Mouse (Mus musculus) midbrain, embryonic 16.5 days (tissue): ENCODE data around the gene Clic3. TPM values are rescaled to one million over a fixed set of nuclear protein-coding genes. Genes with fewer than 3 reads are reported as not detected.

ENCODE experiments used
- ATAC-seq: fragments of 200-750 bp; cut with Nextera tagmentation; 2 replicates; pipeline ENCODE4 v1.8.0; 2017; ENCODE audit warnings: moderate TSS enrichment
- H3K27ac ChIP-seq: fragments of 300-500 bp; sonication (generic); 2 replicates; pipeline ENCODE4 v1.5.1; 2014; ENCODE audit warnings: mild to moderate bottlenecking, low read length, mixed read lengths
- H3K27me3 ChIP-seq: fragments of 300-500 bp; sonication (generic); 2 replicates; pipeline ENCODE4 v1.6.1; 2014; ENCODE audit warnings: low read depth, low read length, mixed read lengths; ENCODE audit not compliant: control insufficient read depth, insufficient read depth
- H3K36me3 ChIP-seq: fragments of 300-500 bp; sonication (generic); 2 replicates; pipeline ENCODE4 v1.6.1; 2014; ENCODE audit warnings: mild to moderate bottlenecking, low read length, moderate library complexity, mixed read lengths; ENCODE audit not compliant: control insufficient read depth, insufficient read depth
- H3K4me1 ChIP-seq: fragments of 300-500 bp; sonication (generic); 2 replicates; pipeline ENCODE4 v1.6.1; 2014; ENCODE audit warnings: mild to moderate bottlenecking, low read length, mixed read lengths; ENCODE audit not compliant: control insufficient read depth, insufficient read depth
- H3K4me2 ChIP-seq: fragments of 300-500 bp; sonication (generic); 2 replicates; pipeline ENCODE4 v1.6.1; 2014; ENCODE audit warnings: mild to moderate bottlenecking, low read length, mixed read lengths
- H3K4me3 ChIP-seq: fragments of 300-500 bp; sonication (generic); 2 replicates; pipeline ENCODE4 v1.5.1; 2014; ENCODE audit warnings: low read depth, mild to moderate bottlenecking, low read length, moderate library complexity, mixed read lengths
- H3K9ac ChIP-seq: fragments of 300-500 bp; sonication (generic); 2 replicates; pipeline ENCODE4 v1.6.1; 2014; ENCODE audit warnings: low read depth, low read length, mixed read lengths
- H3K9me3 ChIP-seq: fragments of 300-500 bp; sonication (generic); replicated peaks from 2 replicates; pipeline ENCODE4 v1.6.1; 2014; ENCODE audit warnings: mild to moderate bottlenecking, low read length, mixed read lengths; ENCODE audit not compliant: control insufficient read depth, poor library complexity, severe bottlenecking
- WGBS: fragments of 180-500 bp; shearing (Covaris S2); extraction: QIAGEN DNeasy Blood & Tissue Kit; methylation state at CpG from one replicate; pipeline ENCODE4 v1.1.7; 2014; 5-methylcytosine and 5-hydroxymethylcytosine counted together
- polyA plus RNA-seq: library from polyadenylated mRNA; unstranded; fragments of >200 nt; fragmentation: Nextera tagmentation; extraction: Ambion mirVana; gene quantifications from 2 replicates; pipeline ENCODE4 v1.2.1, GENCODE M21; 2015

Gene Clic3
- polyA plus RNA-seq, 1 experiment from 2014 or later: 2.8 TPM

DNA sequence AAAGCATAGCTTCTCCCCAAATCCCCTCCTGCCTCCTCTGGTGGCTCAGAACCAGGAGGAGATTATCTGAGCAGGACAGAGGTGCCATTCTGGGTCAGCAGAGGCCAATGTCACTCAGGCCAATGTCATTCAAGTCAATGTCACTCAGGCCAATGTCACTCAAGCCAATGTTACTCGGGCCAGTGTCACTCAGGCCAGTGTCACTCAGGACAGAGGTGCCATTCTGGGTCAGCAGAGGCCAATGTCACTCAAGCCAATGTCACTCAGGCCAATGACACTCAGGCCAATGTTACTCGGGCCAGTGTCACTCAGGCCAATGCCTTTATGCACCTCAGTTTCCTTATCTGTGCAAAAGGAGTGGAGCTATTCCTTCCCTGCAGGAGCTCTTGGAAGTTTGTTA, 15.9 kb downstream of the Clic3 start:
- H3K36me3 ChIP-seq: no peaks in the 10 kb centered on the region
- no peaks in the 10 kb centered on the region for H3K27me3 ChIP-seq
- 76% methylated on average over 2 of the region's 2 CpGs for WGBS
- no peak for ATAC-seq
- H3K9ac ChIP-seq: no peak overlapping the region
- H3K9me3 ChIP-seq: no peaks in the 10 kb centered on the region
- H3K4me2 ChIP-seq: no peak overlapping the region
- H3K4me1 ChIP-seq: no peaks in the 10 kb centered on the region
- no peak overlapping the region for H3K27ac ChIP-seq
- H3K4me3 ChIP-seq: no peak overlapping the region

DNA sequence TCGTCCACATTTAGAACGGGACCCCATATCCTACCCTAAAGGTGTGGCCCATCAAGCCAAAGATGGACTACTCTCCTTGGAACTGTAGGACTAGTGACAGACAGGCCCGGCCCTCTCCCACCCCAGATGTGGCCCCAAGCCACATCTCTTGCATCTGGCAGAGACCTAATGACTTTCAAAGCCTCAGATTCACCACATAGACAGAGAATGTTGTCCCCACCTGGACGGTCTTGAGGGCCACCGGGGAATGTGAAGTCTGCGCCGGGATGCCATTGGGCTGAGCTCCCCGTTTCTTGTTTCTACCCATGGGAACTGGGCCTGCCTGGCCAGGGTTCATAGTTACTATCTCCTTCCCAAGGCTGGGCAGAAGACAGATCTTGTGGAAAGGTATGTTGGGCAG, 20.9 kb downstream of the Clic3 start:
- Histone ChIP-seq H3K4me1 (no peaks in the 10 kb centered on the region), H3K9me3 (no peaks in the 10 kb centered on the region), H3K36me3 (no peaks in the 10 kb centered on the region), H3K4me2 (no peak overlapping the region), H3K27ac (no peak overlapping the region), H3K9ac (no peak overlapping the region), H3K27me3 (no peaks in the 10 kb centered on the region), H3K4me3 (no peak overlapping the region)
- no peak for ATAC-seq
- 88% methylated on average over 8 of the region's 8 CpGs for WGBS

DNA sequence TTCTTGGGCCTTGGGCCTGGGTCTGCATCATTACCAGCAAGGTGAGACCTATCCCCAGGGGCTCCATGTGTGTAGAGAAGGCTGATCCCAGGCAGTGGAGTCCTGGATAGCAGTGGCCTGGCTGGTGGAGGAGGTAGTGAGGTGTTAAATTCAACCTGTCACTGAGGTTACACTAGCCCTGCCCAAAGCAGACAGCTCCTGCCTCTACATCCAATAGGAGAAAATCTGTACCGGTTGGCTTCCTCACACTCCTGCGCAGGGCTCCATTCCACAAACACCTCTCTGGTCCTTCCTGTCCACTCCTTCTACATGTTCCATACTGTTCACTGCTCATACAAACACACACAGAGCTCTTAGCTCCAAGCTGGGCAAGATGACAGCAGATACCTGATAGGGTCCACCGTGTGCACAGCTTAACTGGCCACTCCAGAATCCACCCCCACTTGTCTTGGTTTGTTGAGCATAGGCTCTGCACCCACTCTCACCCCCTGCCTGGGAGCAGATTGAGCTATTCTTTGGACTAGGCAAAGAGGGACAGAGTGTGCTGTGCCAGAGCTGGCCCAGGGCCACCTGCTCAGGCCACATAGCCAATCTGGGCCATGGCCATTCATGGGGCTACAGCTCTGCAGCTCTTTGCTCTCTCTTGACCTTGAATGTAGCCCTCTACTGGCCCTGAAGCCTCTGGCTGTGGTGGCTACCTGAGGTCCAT, 21.5 kb downstream of the Clic3 start:
- Histone ChIP-seq H3K27ac (no peak overlapping the region), H3K4me2 (no peak overlapping the region), H3K4me1 (no peaks in the 10 kb centered on the region), H3K9me3 (no peaks in the 10 kb centered on the region), H3K4me3 (no peak overlapping the region), H3K9ac (no peak overlapping the region), H3K27me3 (no peaks in the 10 kb centered on the region), H3K36me3 (no peaks in the 10 kb centered on the region)
- WGBS: 90% methylated on average over 3 of the region's 3 CpGs
- ATAC-seq: no peak

DNA sequence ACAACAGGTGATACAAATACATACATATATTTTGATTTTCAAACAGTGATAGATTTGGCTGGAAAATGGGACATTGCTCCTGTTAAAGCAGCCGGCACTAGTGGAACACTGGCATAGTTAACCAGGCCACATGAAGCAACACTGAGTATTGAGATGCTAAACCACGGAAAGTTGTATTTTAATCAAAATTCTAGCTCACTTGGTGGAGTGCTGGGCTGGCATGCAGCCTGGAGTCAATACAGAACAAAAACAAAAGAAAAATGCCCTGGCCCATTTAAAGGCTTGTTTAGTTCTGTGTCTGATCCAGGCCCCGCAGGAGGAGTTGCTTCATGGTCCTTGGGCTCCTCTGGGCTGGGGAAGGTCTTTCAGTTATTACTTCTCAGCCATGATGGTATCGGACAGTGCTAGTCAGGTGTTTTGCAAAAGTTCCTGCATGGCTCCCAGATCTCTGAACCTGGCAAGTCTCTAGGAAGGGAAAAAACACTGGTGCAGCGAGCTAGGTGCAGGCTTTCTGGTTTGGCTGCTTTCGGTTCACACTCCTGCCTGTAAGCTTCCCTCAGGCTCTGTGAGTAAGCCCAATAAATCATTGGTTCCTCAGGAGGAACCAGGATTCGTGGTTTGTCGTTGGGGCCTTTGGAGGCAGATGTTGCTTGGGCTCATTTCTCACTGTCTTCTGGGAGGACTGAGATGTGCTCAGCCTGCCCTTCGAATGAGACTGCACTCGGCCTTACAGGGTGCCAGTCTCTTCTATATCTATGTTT, 23.1 kb downstream of the Clic3 start:
- Histone ChIP-seq H3K4me1 (no peaks in the 10 kb centered on the region), H3K4me2 (no peak overlapping the region), H3K27ac (no peak overlapping the region), H3K9me3 (no peaks in the 10 kb centered on the region), H3K9ac (no peak overlapping the region), H3K4me3 (no peak overlapping the region), H3K27me3 (no peaks in the 10 kb centered on the region), H3K36me3 (no peaks in the 10 kb centered on the region)
- ATAC-seq: no peak
- 78% methylated on average over 10 of the region's 10 CpGs for WGBS

DNA sequence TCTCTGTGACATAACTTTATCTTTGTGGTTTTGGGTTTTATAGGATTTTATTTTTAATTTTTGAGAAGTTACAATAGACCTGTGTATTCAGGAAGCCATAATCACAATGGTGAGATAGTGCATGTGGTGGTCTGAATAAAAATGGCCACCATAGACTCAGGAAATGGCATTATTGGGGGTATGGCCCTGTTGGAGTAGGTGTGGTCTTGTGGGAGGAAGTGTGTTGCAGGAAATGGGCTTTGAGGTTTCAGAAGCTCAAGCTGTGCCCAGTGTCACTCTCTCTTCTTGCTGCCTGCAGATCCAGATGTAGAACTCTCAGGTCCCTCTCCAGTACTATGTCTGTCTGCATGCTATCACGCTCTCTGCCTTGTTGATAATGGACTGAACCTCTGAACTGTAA, 23.9 kb downstream of the Clic3 start:
- Histone ChIP-seq H3K9ac (no peak overlapping the region), H3K4me1 (no peaks in the 10 kb centered on the region), H3K4me2 (no peak overlapping the region), H3K4me3 (no peak overlapping the region), H3K27ac (no peak overlapping the region), H3K9me3 (no peaks in the 10 kb centered on the region), H3K36me3 (no peaks in the 10 kb centered on the region), H3K27me3 (no peaks in the 10 kb centered on the region)
- ATAC-seq: no peak
- WGBS: 83% methylated on average over 1 of the region's 1 CpGs

DNA sequence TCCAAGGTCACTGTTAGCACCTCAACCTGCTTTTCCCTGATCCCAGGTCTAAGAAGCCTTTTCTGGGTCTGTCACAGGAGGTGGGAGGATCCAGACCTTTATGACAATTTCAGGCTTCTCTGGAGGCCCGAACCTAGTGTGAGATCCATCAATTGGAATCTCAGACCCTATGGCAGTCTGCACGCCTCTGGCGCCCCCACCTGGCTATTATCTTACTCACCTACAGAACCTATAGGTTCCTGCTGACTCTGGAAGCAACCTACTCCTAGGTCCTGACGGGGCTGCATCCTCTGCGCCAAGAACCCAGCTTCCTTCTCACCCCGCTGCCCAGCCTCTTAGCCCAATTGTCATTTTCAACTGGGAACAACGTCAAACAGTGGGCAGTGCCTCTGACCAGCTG, 26.3 kb downstream of the Clic3 start:
- Histone ChIP-seq H3K4me3 (no peak overlapping the region), H3K4me2 (no peak overlapping the region), H3K27ac (no peak overlapping the region), H3K9ac (no peak overlapping the region), H3K36me3 (no peaks in the 10 kb centered on the region), H3K9me3 (no peaks in the 10 kb centered on the region), H3K27me3 (no peaks in the 10 kb centered on the region), H3K4me1 (no peaks in the 10 kb centered on the region)
- 24% methylated on average over 7 of the region's 7 CpGs for WGBS
- no peak for ATAC-seq

DNA sequence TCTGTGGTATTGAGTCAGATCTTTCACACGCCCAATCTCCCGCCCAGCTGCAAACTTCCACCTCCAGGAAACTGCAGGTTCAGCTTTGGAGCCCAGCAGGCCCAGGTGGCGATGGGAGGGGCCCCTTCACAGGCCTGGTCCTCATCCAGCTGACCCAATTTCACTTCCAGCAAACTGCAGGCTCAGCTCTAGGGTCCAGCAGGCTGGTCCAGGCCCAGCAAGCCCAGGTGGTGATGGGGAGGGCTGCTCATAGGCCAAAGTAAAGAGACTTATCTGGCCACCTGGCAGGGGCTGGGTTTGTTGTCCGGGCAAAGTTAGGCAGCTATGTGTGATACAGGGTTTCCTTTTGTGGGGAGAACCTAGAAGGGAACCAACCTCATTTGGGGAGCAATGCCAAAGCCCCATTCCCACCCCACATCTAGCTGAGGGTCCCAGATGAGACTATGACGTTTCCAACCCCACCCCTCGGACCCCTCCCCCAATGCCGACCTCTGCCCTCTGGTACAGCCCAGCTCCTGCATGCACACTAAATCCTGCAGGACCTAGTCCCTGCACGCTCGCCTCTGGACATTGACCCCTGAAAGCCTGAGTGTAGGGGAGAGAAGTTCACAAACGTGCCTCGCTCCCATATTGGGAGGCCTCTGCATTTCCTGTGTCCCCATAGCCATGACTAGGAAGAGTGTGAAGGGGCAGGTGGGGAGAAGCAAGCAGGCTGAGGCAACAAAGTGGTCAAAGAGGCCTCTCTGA, 28.4 kb downstream of the Clic3 start:
- Histone ChIP-seq H3K4me3 (no peak overlapping the region), H3K9me3 (no peaks in the 10 kb centered on the region), H3K4me2 (no peak overlapping the region), H3K27me3 (no peaks in the 10 kb centered on the region), H3K4me1 (no peaks in the 10 kb centered on the region), H3K27ac (no peak overlapping the region), H3K9ac (no peak overlapping the region), H3K36me3 (no peaks in the 10 kb centered on the region)
- no peak for ATAC-seq
- WGBS: 66% methylated on average over 11 of the region's 11 CpGs

DNA sequence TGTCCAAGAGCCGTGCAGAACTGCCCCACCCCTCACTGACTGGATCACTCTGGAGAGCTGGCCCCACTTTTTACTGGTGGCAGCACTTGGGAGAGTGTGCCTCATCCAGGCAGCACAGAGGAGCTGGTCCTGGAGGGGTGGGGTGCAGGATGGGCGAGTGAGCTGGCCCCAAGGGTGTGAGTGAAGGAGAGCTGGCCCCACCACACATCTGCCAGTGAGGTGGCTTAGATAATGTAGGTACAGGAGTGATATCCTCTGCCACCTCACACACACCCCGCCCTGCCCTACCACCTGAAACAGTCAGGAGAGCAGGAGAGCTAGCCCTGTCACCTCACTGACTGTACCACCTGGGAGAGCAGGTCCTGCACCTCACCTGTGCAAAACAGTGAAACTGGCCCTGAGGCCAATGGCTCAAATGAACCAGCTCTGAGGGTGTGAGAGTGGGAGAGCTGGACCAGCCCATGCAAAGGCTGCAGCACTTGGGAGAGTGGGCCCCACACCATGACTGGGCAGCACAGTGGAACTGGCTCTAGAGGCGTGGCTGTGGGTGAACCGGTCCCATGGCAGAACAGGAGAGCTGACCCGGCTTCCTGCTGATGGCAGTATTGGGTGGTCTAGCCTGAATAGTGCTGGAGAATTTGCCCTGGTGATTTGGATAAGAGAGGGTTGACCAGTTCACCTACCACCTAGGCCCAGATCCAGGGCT, 31.5 kb downstream of the Clic3 start:
- Histone ChIP-seq H3K9ac (no peak overlapping the region), H3K36me3 (no peaks in the 10 kb centered on the region), H3K4me1 (no peaks in the 10 kb centered on the region), H3K4me3 (no peak overlapping the region), H3K27ac (no peak overlapping the region), H3K27me3 (no peaks in the 10 kb centered on the region), H3K9me3 (no peaks in the 10 kb centered on the region), H3K4me2 (no peak overlapping the region)
- 70% methylated on average over 6 of the region's 6 CpGs for WGBS
- no peak for ATAC-seq
